Mouse (Mus musculus): ENCODE measurements around the gene Xpc. TPM values are rescaled to one million over a fixed set of nuclear protein-coding genes. Genes with fewer than 3 reads are reported as not detected.

The Xpc gene
- polyA plus RNA-seq, 1 experiment = 4.5 TPM

DNA sequence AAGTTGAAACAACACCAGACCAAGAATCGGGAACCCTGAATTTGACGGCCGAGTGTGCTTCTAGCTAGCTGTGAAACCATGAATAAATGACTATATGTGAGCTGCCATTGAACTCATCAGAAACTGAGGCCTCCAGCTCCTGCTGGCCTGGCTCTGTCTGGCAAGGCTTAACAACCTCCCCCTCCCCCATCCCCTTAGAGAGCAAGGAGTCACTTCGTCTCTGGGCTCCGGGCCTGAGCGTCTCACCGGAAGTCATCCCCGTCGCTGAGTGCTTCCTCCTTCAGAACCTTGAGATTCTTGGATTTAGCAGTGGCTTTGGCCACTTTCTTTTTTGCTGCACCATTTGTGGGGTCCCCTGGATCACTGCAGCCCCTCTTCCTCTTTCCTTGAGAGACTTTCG is 5.5 kb downstream of the Xpc start:
- TF ChIP-seq USF1 (IDR thresholded peaks at IDR 0.05; ENCODE audit: low read depth) (no peak), CEBPB (IDR thresholded peaks at IDR 0.05; ENCODE audit: low read depth) (no peak), FOSL1 (IDR thresholded peaks at IDR 0.05; ENCODE audit: insufficient read depth, low read length, poor library complexity, severe bottlenecking) (no peak), CTCF (IDR thresholded peaks at IDR 0.05; ENCODE audit: control insufficient read depth, insufficient read depth, insufficient read length) (no peak), MYOG (IDR thresholded peaks at IDR 0.05; ENCODE audit: control insufficient read depth, extremely low read depth, insufficient read length) (no peak), MYOD1 (IDR thresholded peaks at IDR 0.05; ENCODE audit: control insufficient read depth, insufficient read length, low read depth) (no peak), MAX (IDR thresholded peaks at IDR 0.05) (no peak)
- peaks cover 10% of the 10 kb centered on the region for H3K36me3 ChIP-seq (ENCODE audit: control insufficient read depth, insufficient read depth)
- H3ac ChIP-seq (ENCODE audit: control insufficient read depth, insufficient read length, low read depth) = no peak overlapping the region

DNA sequence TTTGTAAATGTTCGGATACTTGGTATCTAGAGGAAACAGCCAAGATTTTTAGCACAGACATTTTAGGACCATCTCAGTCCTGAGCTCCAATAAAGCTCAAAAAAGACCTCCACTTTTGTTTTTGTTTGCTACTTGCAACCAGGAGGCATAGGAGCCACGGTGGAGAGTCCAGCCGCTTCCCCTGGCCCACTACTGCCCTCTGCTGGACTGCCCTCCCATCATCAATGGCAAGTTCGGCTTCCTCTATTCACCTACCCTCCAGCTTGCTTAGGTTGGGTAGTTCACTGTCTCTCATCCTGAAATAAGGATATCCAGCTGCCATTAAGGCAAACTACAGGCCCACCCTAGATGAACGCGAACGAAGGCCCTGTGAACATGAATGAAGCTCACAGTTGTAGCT is 6.4 kb downstream of the Xpc start:
- no peaks in the 10 kb centered on the region for H3K27me3 ChIP-seq (ENCODE audit: control insufficient read depth, insufficient read depth, insufficient read length)
- peaks cover 12% of the 10 kb centered on the region for H3K36me3 ChIP-seq (ENCODE audit: control insufficient read depth, insufficient read depth)
- TF ChIP-seq FOSL1 (IDR thresholded peaks at IDR 0.05; ENCODE audit: insufficient read depth, low read length, poor library complexity, severe bottlenecking) (no peak), CTCF (IDR thresholded peaks at IDR 0.05; ENCODE audit: control insufficient read depth, insufficient read depth, insufficient read length) (peak; percentile 91)
- no peaks in the 10 kb centered on the region for H3K79me3 ChIP-seq (ENCODE audit: low read depth)
- no peak overlapping the region for H3K4me3 ChIP-seq (ENCODE audit: insufficient read depth, poor library complexity, severe bottlenecking)
- H3K79me2 ChIP-seq (ENCODE audit: control insufficient read depth, insufficient read depth) = peaks cover 4% of the 10 kb centered on the region
- H3ac ChIP-seq (ENCODE audit: control insufficient read depth, insufficient read length, low read depth) = no peak overlapping the region

More for the DNA sequence above, 5.5 kb downstream of the Xpc start:
- Histone ChIP-seq H3K4me3 (ENCODE audit: insufficient read depth, poor library complexity, severe bottlenecking) (no peak overlapping the region), H3K79me2 (ENCODE audit: control insufficient read depth, insufficient read depth) (peaks cover 13% of the 10 kb centered on the region), H3K27me3 (ENCODE audit: control insufficient read depth, insufficient read depth, insufficient read length) (no peaks in the 10 kb centered on the region), H3K79me3 (ENCODE audit: low read depth) (no peaks in the 10 kb centered on the region)

DNA sequence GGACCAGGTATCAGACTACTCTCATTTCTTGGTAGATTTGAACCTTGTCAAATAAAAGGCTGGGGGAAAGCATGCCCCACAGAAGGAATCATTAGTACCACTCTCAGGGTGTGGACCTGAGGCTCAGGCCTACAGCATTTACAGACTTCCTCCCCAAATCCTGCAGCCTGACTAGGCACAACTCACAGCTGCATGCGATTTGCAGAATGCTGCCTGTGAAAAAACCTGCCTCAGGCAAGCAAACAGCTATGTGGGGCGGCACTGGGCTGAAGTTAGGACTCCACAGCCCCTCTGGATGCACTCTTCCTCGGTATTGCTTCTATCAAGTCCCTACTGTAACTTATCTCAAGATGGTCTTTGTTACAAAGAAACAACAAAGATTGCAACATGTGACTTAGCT is 7.6 kb downstream of the Xpc start:
- Histone ChIP-seq H3ac (ENCODE audit: control insufficient read depth, insufficient read length, low read depth) (no peak overlapping the region), H3K79me2 (ENCODE audit: control insufficient read depth, insufficient read depth) (no peaks in the 10 kb centered on the region), H3K79me3 (ENCODE audit: low read depth) (no peaks in the 10 kb centered on the region), H3K36me3 (ENCODE audit: control insufficient read depth, insufficient read depth) (peaks cover 15% of the 10 kb centered on the region), H3K4me3 (ENCODE audit: insufficient read depth, poor library complexity, severe bottlenecking) (no peak overlapping the region), H3K27me3 (ENCODE audit: control insufficient read depth, insufficient read depth, insufficient read length) (no peaks in the 10 kb centered on the region)
- TF ChIP-seq CEBPB (IDR thresholded peaks at IDR 0.05; ENCODE audit: low read depth) = no peak
- no peak for TF ChIP-seq USF1 (IDR thresholded peaks at IDR 0.05; ENCODE audit: low read depth)

DNA sequence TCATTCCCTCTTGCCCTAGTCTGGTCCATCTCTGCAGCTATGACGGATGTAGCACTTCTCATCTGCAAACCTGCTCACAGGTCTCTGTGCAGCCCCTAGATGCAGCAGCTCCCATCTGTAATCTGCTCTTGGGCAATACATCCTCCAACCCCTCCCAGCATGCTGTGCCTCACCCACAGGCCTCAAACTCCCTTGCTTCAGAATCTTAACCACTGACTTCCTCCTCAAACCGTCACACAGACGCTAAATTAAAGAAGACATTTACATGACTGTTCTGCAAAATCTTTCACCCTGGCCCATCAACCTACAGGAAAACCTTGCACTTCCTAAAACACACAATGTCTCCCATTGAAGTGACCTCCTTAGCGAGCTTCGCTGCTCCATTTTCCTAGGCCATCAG is 9.7 kb downstream of the Xpc start:
- no peaks in the 10 kb centered on the region for H3K79me2 ChIP-seq (ENCODE audit: control insufficient read depth, insufficient read depth)
- H3K27me3 ChIP-seq (ENCODE audit: control insufficient read depth, insufficient read depth, insufficient read length) = no peaks in the 10 kb centered on the region
- no peaks in the 10 kb centered on the region for H3K79me3 ChIP-seq (ENCODE audit: low read depth)
- TF ChIP-seq USF1 (IDR thresholded peaks at IDR 0.05; ENCODE audit: low read depth) (no peak), CEBPB (IDR thresholded peaks at IDR 0.05; ENCODE audit: low read depth) (no peak), MAX (IDR thresholded peaks at IDR 0.05) (no peak), FOSL1 (IDR thresholded peaks at IDR 0.05; ENCODE audit: insufficient read depth, low read length, poor library complexity, severe bottlenecking) (no peak), CTCF (IDR thresholded peaks at IDR 0.05; ENCODE audit: control insufficient read depth, insufficient read depth, insufficient read length) (no peak), MYOG (IDR thresholded peaks at IDR 0.05; ENCODE audit: control insufficient read depth, extremely low read depth, insufficient read length) (no peak), MYOD1 (IDR thresholded peaks at IDR 0.05; ENCODE audit: control insufficient read depth, insufficient read length, low read depth) (no peak)
- H3K36me3 ChIP-seq (ENCODE audit: control insufficient read depth, insufficient read depth) = peaks cover 19% of the 10 kb centered on the region
- no peak overlapping the region for H3K4me3 ChIP-seq (ENCODE audit: insufficient read depth, poor library complexity, severe bottlenecking)
- no peak overlapping the region for H3ac ChIP-seq (ENCODE audit: control insufficient read depth, insufficient read length, low read depth)

DNA sequence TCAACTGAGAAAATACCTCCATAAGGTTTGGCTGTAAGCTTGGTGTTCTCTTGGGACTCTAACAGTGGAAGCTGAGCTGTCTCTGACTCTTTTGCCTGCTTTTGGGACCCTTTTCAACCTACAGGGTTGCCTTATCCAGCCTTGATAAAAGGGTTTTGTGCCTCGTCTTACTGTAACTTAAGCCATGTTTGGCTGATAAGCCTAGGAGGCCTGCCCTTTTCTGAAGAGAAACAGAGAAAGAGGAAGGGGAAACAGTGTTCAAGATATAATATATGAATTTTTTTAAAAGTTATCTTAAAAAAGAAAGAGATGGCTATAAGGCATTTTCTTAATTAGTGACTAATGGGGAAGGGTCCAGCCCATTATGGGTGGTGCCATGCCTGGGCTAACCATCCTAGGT is 12.4 kb downstream of the Xpc start:
- Histone ChIP-seq H3K27me3 (ENCODE audit: control insufficient read depth, insufficient read depth, insufficient read length) (no peaks in the 10 kb centered on the region), H3K79me2 (ENCODE audit: control insufficient read depth, insufficient read depth) (no peaks in the 10 kb centered on the region), H3K36me3 (ENCODE audit: control insufficient read depth, insufficient read depth) (peaks cover 36% of the 10 kb centered on the region), H3K79me3 (ENCODE audit: low read depth) (no peaks in the 10 kb centered on the region), H3K4me3 (ENCODE audit: insufficient read depth, poor library complexity, severe bottlenecking) (no peak overlapping the region), H3ac (ENCODE audit: control insufficient read depth, insufficient read length, low read depth) (no peak overlapping the region)
- TF ChIP-seq FOSL1 (IDR thresholded peaks at IDR 0.05; ENCODE audit: insufficient read depth, low read length, poor library complexity, severe bottlenecking) = no peak

DNA sequence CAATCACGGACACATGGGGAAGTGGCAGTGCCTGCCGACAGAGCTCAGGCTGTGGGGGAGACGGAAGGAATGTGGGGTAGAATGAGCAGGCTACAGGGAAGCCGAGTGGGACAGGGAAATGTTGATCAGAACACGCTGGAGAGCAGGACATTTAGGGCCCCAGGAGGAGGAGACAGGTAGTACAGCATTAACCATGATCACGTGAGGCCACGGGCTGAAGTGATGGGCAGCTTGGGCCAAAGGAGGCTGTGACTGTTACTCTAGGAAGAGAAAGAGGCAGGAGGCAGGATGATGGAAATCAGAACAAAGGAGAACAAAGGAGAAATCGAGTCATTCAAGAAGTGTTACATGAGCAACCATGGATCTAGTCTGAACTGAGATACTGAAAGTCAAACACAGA is 21.2 kb downstream of the Xpc start:
- TF ChIP-seq USF1 (IDR thresholded peaks at IDR 0.05; ENCODE audit: low read depth) (no peak), MYOG (IDR thresholded peaks at IDR 0.05; ENCODE audit: control insufficient read depth, extremely low read depth, insufficient read length) (no peak), MYOD1 (IDR thresholded peaks at IDR 0.05; ENCODE audit: control insufficient read depth, insufficient read length, low read depth) (no peak), MAX (IDR thresholded peaks at IDR 0.05) (no peak), CEBPB (IDR thresholded peaks at IDR 0.05; ENCODE audit: low read depth) (no peak), CTCF (IDR thresholded peaks at IDR 0.05; ENCODE audit: control insufficient read depth, insufficient read depth, insufficient read length) (no peak), FOSL1 (IDR thresholded peaks at IDR 0.05; ENCODE audit: insufficient read depth, low read length, poor library complexity, severe bottlenecking) (no peak)
- no peaks in the 10 kb centered on the region for H3K27me3 ChIP-seq (ENCODE audit: control insufficient read depth, insufficient read depth, insufficient read length)
- peaks cover 20% of the 10 kb centered on the region for H3K36me3 ChIP-seq (ENCODE audit: control insufficient read depth, insufficient read depth)
- H3K79me3 ChIP-seq (ENCODE audit: low read depth) = no peaks in the 10 kb centered on the region
- H3K79me2 ChIP-seq (ENCODE audit: control insufficient read depth, insufficient read depth) = no peaks in the 10 kb centered on the region
- H3K4me3 ChIP-seq (ENCODE audit: insufficient read depth, poor library complexity, severe bottlenecking) = no peak overlapping the region
- no peak overlapping the region for H3ac ChIP-seq (ENCODE audit: control insufficient read depth, insufficient read length, low read depth)

Data from C2C12 (cell line).